Mouse (Mus musculus) MEL (cell line): ENCODE measurements at regions not wholly inside any gene's neighbourhood (a gene's known extent, or its start where the extent isn't known, plus 50 kb on each side); places are given as distances from the start of the nearest gene placed in this dataset.

Source experiments
- DNase-seq: peaks from one replicate; pipeline ENCODE4 v3.0.0; 2011; ENCODE audit warnings: low read depth, low spot score
- H3K27ac ChIP-seq: 2 replicates; pipeline ENCODE4 v1.5.1; 2012; ENCODE audit warnings: low read depth, mild to moderate bottlenecking, control low read depth, low read length, moderate library complexity; ENCODE audit not compliant: control insufficient read depth
- H3K27me3 ChIP-seq, 2 experiments: fragments of 150-350 bp in 1 of 2; sonication (generic) in 1 of 2; 2 replicates each; pipeline ENCODE4 v1.6.1; 2012; ENCODE audit warnings: low read length in 2 of 2, mild to moderate bottlenecking in 2 of 2, improper control_type of control experiment in 1 of 2, moderate library complexity in 1 of 2; ENCODE audit not compliant: insufficient read depth in 2 of 2, control insufficient read depth in 1 of 2
- H3K36me3 ChIP-seq, 2 experiments: 2 replicates each; pipeline ENCODE4 v1.6.1; 2012 to 2014; ENCODE audit warnings: low read length in 2 of 2, improper control_type of control experiment in 1 of 2, inconsistent platforms in 1 of 2, mild to moderate bottlenecking in 1 of 2; ENCODE audit not compliant: insufficient read depth in 2 of 2, control insufficient read depth in 1 of 2
- H3K4me1 ChIP-seq, 2 experiments: fragments of 150-350 bp in 1 of 2; sonication (generic) in 1 of 2; 2 replicates each; pipeline ENCODE4 v1.6.1; 2012; ENCODE audit warnings: low read length in 2 of 2, improper control_type of control experiment in 1 of 2, mild to moderate bottlenecking in 1 of 2; ENCODE audit not compliant: insufficient read depth in 2 of 2, control insufficient read depth in 1 of 2
- H3K4me3 ChIP-seq, 2 experiments: fragments of 150-350 bp in 1 of 2; sonication (generic) in 1 of 2; 2 replicates each; pipeline ENCODE4 v1.5.1; 2012; ENCODE audit warnings: low read depth in 2 of 2, low read length in 2 of 2, mild to moderate bottlenecking in 2 of 2, moderate library complexity in 2 of 2, control low read depth in 1 of 2, improper control_type of control experiment in 1 of 2; ENCODE audit not compliant: control insufficient read depth in 1 of 2, insufficient read depth in 1 of 2
- H3K79me2 ChIP-seq: 2 replicates; pipeline ENCODE4 v1.6.1; 2012; ENCODE audit warnings: mild to moderate bottlenecking, low read length, moderate library complexity; ENCODE audit not compliant: control insufficient read depth, poor library complexity, insufficient read depth
- H3K9ac ChIP-seq: 2 replicates; pipeline ENCODE4 v1.6.1; 2012; ENCODE audit warnings: low read depth, mild to moderate bottlenecking, control low read depth, low read length, moderate library complexity; ENCODE audit not compliant: control insufficient read depth, poor library complexity, severe bottlenecking
- H3K9me3 ChIP-seq: fragments of 150-350 bp; sonication (generic); replicated peaks from 2 replicates; pipeline ENCODE4 v1.6.1; 2012; ENCODE audit warnings: mild to moderate bottlenecking, low read length, improper control_type of control experiment, moderate library complexity; ENCODE audit not compliant: insufficient read depth
- CHD1 ChIP-seq: IDR thresholded peaks from 2 replicates; pipeline ENCODE4 v1.6.1; 2012; ENCODE audit warnings: low read depth, mild to moderate bottlenecking, inconsistent platforms, low read length, improper control_type of control experiment
- ELF1 ChIP-seq: IDR thresholded peaks from 2 replicates; pipeline ENCODE4 v1.6.1; 2014; ENCODE audit warnings: low read depth, mild to moderate bottlenecking, inconsistent platforms, low read length, improper control_type of control experiment, moderate library complexity
- ETS1 ChIP-seq: IDR thresholded peaks from 2 replicates; pipeline ENCODE4 v1.6.1; 2012; ENCODE audit warnings: low read depth, mild to moderate bottlenecking, inconsistent platforms, low read length, improper control_type of control experiment, moderate library complexity
- HCFC1 ChIP-seq: IDR thresholded peaks from 2 replicates; pipeline ENCODE4 v1.6.1; 2012; ENCODE audit warnings: low read depth, mild to moderate bottlenecking, inconsistent platforms, low read length, improper control_type of control experiment, moderate library complexity
- JUND ChIP-seq: IDR thresholded peaks from 2 replicates; pipeline ENCODE4 v1.6.1; 2011; ENCODE audit warnings: low read depth, mild to moderate bottlenecking, improper control_type of control experiment, low read length
- MAFK ChIP-seq: IDR thresholded peaks from 2 replicates; pipeline ENCODE4 v1.6.1; 2011; ENCODE audit warnings: low read depth, mild to moderate bottlenecking, low read length, improper control_type of control experiment, borderline replicate concordance
- MAX ChIP-seq: IDR thresholded peaks from 2 replicates; pipeline ENCODE4 v1.6.1; 2011; ENCODE audit warnings: low read length, improper control_type of control experiment
- NRF1 ChIP-seq: IDR thresholded peaks from 2 replicates; pipeline ENCODE4 v1.6.1; 2014; ENCODE audit warnings: low read depth, mild to moderate bottlenecking, inconsistent platforms, low read length, improper control_type of control experiment, moderate library complexity; ENCODE audit not compliant: poor library complexity, insufficient read depth, severe bottlenecking
- POLR2A ChIP-seq, 2 experiments: IDR thresholded peaks; 2 replicates each; pipeline ENCODE4 v1.6.1; 2011 to 2012; ENCODE audit warnings: low read length in 2 of 2, mild to moderate bottlenecking in 2 of 2, control low read depth in 1 of 2, improper control_type of control experiment in 1 of 2, low read depth in 1 of 2, moderate library complexity in 1 of 2; ENCODE audit not compliant: control insufficient read depth in 1 of 2, insufficient read depth in 1 of 2, poor library complexity in 1 of 2
- POLR2AphosphoS5 ChIP-seq: IDR thresholded peaks from 2 replicates; pipeline ENCODE4 v1.6.1; 2012; ENCODE audit warnings: low read depth, borderline replicate concordance, mild to moderate bottlenecking, inconsistent platforms, low read length, moderate library complexity, mixed read lengths
- TCF12 ChIP-seq: IDR thresholded peaks from 2 replicates; pipeline ENCODE4 v1.6.1; 2014; ENCODE audit warnings: low read depth, mild to moderate bottlenecking, inconsistent platforms, low read length, improper control_type of control experiment, moderate library complexity
- USF1 ChIP-seq: IDR thresholded peaks from 2 replicates; pipeline ENCODE4 v1.6.1; 2014; ENCODE audit warnings: low read depth, mild to moderate bottlenecking, inconsistent platforms, low read length, improper control_type of control experiment, moderate library complexity
- USF2 ChIP-seq, 2 experiments: IDR thresholded peaks; 2 replicates each; pipeline ENCODE4 v1.6.1; 2011 to 2012; ENCODE audit warnings: improper control_type of control experiment in 2 of 2, low read length in 2 of 2, borderline replicate concordance in 1 of 2, inconsistent platforms in 1 of 2, low read depth in 1 of 2, mild to moderate bottlenecking in 1 of 2; ENCODE audit not compliant: insufficient read depth in 1 of 2
- ZKSCAN1 ChIP-seq: IDR thresholded peaks from 2 replicates; pipeline ENCODE4 v1.6.1; 2012; ENCODE audit warnings: low read depth, mild to moderate bottlenecking, inconsistent platforms, low read length, improper control_type of control experiment, moderate library complexity
- ZMIZ1 ChIP-seq: IDR thresholded peaks from 2 replicates; pipeline ENCODE4 v1.6.1; 2012; ENCODE audit warnings: low read depth, mild to moderate bottlenecking, inconsistent platforms, low read length, improper control_type of control experiment, moderate library complexity
- ZNF384 ChIP-seq: IDR thresholded peaks from 2 replicates; pipeline ENCODE4 v1.6.1; 2012; ENCODE audit warnings: low read depth, mild to moderate bottlenecking, inconsistent platforms, low read length, improper control_type of control experiment

- TF ChIP-seq CHD1 (no peak), ZKSCAN1 (no peak)
Measured at GRCm38 (mm10) chr1:51688946-51689345, 210.7 kb upstream of the Nabp1 start (continued).

GRCm38 (mm10) chr1:51688224-51688545, 210.0 kb upstream of the Nabp1 start:
- Histone ChIP-seq H3K9me3 (no peaks in the 10 kb centered on the region), H3K4me1 (no peaks in the 10 kb centered on the region)
- TF ChIP-seq ELF1 = no peak

GRCm38 (mm10) chr1:51687484-51688223, 209.4 kb upstream of the Nabp1 start:
- H3K9ac ChIP-seq = no peak overlapping the region
- DNase-seq = no peak
- H3K79me2 ChIP-seq = no peaks in the 10 kb centered on the region
- H3K4me3 ChIP-seq = no peak overlapping the region
- H3K36me3 ChIP-seq = no peaks in the 10 kb centered on the region
- H3K27me3 ChIP-seq = no peaks in the 10 kb centered on the region
- H3K9me3 ChIP-seq = no peaks in the 10 kb centered on the region
- H3K27ac ChIP-seq = no peak overlapping the region
- H3K4me1 ChIP-seq = no peaks in the 10 kb centered on the region
- TF ChIP-seq HCFC1 = no peak
- no peak for TF ChIP-seq MAX
- TF ChIP-seq ZMIZ1 = no peak
- no peak for TF ChIP-seq TCF12
- no peak for TF ChIP-seq ZNF384
- no peak for TF ChIP-seq NRF1
- TF ChIP-seq MAFK = no peak
- no peak for TF ChIP-seq USF2 (IDR thresholded peaks at IDR 0.05; ENCODE audit: borderline replicate concordance in 1 of 2, insufficient read depth in 1 of 2, low read depth in 1 of 2, low read length in 2 of 2)
- no peak for TF ChIP-seq JUND
- no peak for TF ChIP-seq POLR2A (IDR thresholded peaks at IDR 0.05; ENCODE audit: control insufficient read depth in 1 of 2, insufficient read depth in 1 of 2, low read depth in 1 of 2, low read length in 2 of 2, poor library complexity in 1 of 2)
- TF ChIP-seq ETS1 = no peak
- no peak for TF ChIP-seq USF1
- no peak for TF ChIP-seq CHD1
- TF ChIP-seq POLR2AphosphoS5 = no peak

More at GRCm38 (mm10) chr1:51688224-51688545, 210.0 kb upstream of the Nabp1 start:
- no peak overlapping the region for H3K9ac ChIP-seq
- no peak for DNase-seq
- no peak overlapping the region for H3K4me3 ChIP-seq
- H3K27me3 ChIP-seq = no peaks in the 10 kb centered on the region
- H3K79me2 ChIP-seq = no peaks in the 10 kb centered on the region
- no peak overlapping the region for H3K27ac ChIP-seq
- no peaks in the 10 kb centered on the region for H3K36me3 ChIP-seq
